Mouse (Mus musculus) 3134 (cell line): Measurements from ENCODE around the gene Ssh3.
"Not testable (repeated sequence)": the region's sequence is repeated elsewhere in the genome, so short reads cannot be mapped to it uniquely, and the experiment has no call there.

Experiments
- DNase-seq: peaks from one replicate; pipeline ENCODE4 v3.0.0-alpha.2; 2011; ENCODE audit warnings: low spot score; ENCODE audit not compliant: insufficient read length; ENCODE audit errors: extremely low read depth

Ssh3 gene

GRCm38 (mm10) chr19:4254230-4254629 is 14.8 kb downstream of the Ssh3 start:
- DNase-seq = no peak

- DNase-seq = not testable (repeated sequence)
Observed at GRCm38 (mm10) chr19:4248683-4249082, 20.3 kb downstream of the Ssh3 start.

GRCm38 (mm10) chr19:4247010-4247409 is 22.0 kb downstream of the Ssh3 start:
- no peak for DNase-seq

GRCm38 (mm10) chr19:4244775-4245174 is 24.2 kb downstream of the Ssh3 start:
- DNase-seq = peak; percentile 67

GRCm38 (mm10) chr19:4242416-4242815 is 26.6 kb downstream of the Ssh3 start:
- DNase-seq = no peak

- DNase-seq = no peak
Observed at GRCm38 (mm10) chr19:4240247-4240668, 28.7 kb downstream of the Ssh3 start.

- DNase-seq = no peak
Observed at GRCm38 (mm10) chr19:4234548-4234947, 34.4 kb downstream of the Ssh3 start.

GRCm38 (mm10) chr19:4232651-4233050 is 36.3 kb downstream of the Ssh3 start:
- no peak for DNase-seq

- DNase-seq = no peak
Observed at GRCm38 (mm10) chr19:4232186-4232572, 36.8 kb downstream of the Ssh3 start.

- peak; percentile 89 for DNase-seq
Observed at GRCm38 (mm10) chr19:4231253-4232185, 37.5 kb downstream of the Ssh3 start, which contains the start of gene Pold4. Gene Pold4 (plus strand): TSS chr19:4231899.

- DNase-seq = peak; percentile 59
Observed at GRCm38 (mm10) chr19:4230415-4230814, 38.6 kb downstream of the Ssh3 start.

- peak; percentile 66 for DNase-seq
Observed at GRCm38 (mm10) chr19:4229451-4230076, 39.4 kb downstream of the Ssh3 start.

- no peak for DNase-seq
Observed at GRCm38 (mm10) chr19:4228891-4229290, 40.1 kb downstream of the Ssh3 start.

GRCm38 (mm10) chr19:4227894-4228678 is 40.9 kb downstream of the Ssh3 start:
- peak; percentile 51 for DNase-seq

GRCm38 (mm10) chr19:4227446-4227845 is 41.5 kb downstream of the Ssh3 start:
- no peak for DNase-seq

GRCm38 (mm10) chr19:4226779-4227178 is 42.2 kb downstream of the Ssh3 start:
- no peak for DNase-seq

GRCm38 (mm10) chr19:4222165-4222564 is 46.8 kb downstream of the Ssh3 start:
- no peak for DNase-seq

GRCm38 (mm10) chr19:4220957-4221743 is 47.8 kb downstream of the Ssh3 start:
- DNase-seq = no peak

- DNase-seq = peak; percentile 30
Observed at GRCm38 (mm10) chr19:4220416-4220815, 48.6 kb downstream of the Ssh3 start.

GRCm38 (mm10) chr19:4219943-4220342 is 49.0 kb downstream of the Ssh3 start:
- DNase-seq = no peak
